Mouse (Mus musculus): Measurements from ENCODE around the gene Crocc. TPM values are rescaled to one million over a fixed set of nuclear protein-coding genes. Genes with fewer than 3 reads are reported as not detected.
A peak's percentile ranks its signal among the peaks of the same experiment; 100 is the strongest.

The Crocc gene
- polyA plus RNA-seq, 1 experiment from 2014 or later = 5.3 TPM

DNA sequence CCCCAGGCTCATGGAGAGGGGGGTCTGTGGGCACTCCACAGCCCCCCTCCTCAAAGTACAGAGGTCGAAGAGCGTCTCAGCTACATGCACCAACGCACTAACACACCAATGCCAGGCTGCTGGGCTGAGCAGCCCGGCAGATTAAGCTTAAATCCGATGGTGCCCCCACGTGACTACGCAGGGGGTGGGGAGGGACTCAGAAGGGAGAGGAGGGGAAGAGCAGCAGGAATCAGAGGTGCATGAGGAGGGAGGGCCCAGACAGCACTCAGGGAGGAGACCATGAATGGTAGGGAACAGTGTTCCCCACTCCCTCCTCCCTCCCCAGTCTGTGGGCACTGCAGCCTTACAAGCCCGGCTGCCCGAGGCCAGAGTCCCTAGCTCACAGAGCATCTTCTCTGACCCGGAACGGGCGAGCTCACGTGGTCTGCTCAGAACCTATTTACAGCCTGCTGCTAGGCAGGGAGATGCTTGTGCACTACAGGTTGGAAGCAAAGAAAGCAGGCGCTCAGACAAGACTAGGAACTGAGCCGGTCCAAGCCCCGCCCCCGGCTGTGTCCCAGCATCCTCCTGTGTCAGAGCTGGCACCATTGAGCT lies 6.7 kb downstream of the Crocc start:
- H3K4me2 ChIP-seq (ENCODE audit: low read depth, low read length) = no peak overlapping the region
- WGBS = 39% methylated on average over 17 of the region's 17 CpGs
- H3K27ac ChIP-seq (ENCODE audit: low read length) = no peak overlapping the region
- no peak overlapping the region for H3K9ac ChIP-seq (ENCODE audit: low read length)
- no peaks in the 10 kb centered on the region for H3K9me3 ChIP-seq (ENCODE audit: control insufficient read depth, low read length)
- H3K36me3 ChIP-seq (ENCODE audit: control insufficient read depth, insufficient read depth, low read length) = peaks cover 9% of the 10 kb centered on the region; the same call in 1 of the 2 replicates
- peaks cover 6% of the 10 kb centered on the region; the same call in 1 of the 2 replicates for H3K4me1 ChIP-seq (replicated peaks; ENCODE audit: control insufficient read depth, insufficient read depth, low read length)
- no peak overlapping the region for H3K4me3 ChIP-seq (ENCODE audit: low read length)
- H3K27me3 ChIP-seq (ENCODE audit: control insufficient read depth, insufficient read depth, low read depth, low read length) = no peaks in the 10 kb centered on the region
- ATAC-seq (ENCODE audit: low read depth) = no peak

- H3K9ac ChIP-seq (ENCODE audit: low read length) = no peak overlapping the region
Observed at GRCm38 (mm10) chr4:141053138-141053537, 7.2 kb downstream of the Crocc start.

DNA sequence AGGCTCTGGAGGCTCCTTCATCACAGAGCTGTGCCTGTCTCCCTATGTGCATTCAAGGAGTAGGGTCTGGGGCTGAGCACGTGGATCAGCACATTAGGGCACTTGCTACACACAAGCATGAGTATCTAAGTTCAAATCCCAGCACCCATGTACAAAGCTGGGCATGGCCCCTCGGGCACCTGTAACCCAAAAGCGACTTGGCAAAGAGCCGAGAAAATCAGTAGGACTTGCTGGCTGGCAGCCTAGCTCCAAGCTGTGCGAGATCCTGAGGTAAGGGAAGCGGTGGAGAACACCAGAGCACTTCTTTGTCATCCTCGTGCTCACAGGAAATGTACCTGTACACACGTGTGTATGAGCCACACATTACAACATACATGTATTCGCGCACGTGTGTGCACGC lies 7.9 kb downstream of the Crocc start:
- ATAC-seq (ENCODE audit: low read depth) = no peak
- Histone ChIP-seq H3K27ac (ENCODE audit: low read length) (no peak overlapping the region), H3K4me3 (ENCODE audit: low read length) (no peak overlapping the region), H3K9ac (ENCODE audit: low read length) (no peak overlapping the region), H3K4me1 (replicated peaks; ENCODE audit: control insufficient read depth, insufficient read depth, low read length) (peaks cover 6% of the 10 kb centered on the region; the same call in 1 of the 2 replicates), H3K4me2 (ENCODE audit: low read depth, low read length) (no peak overlapping the region), H3K36me3 (ENCODE audit: control insufficient read depth, insufficient read depth, low read length) (peaks cover 9% of the 10 kb centered on the region; the same call in 1 of the 2 replicates), H3K9me3 (ENCODE audit: control insufficient read depth, low read length) (no peaks in the 10 kb centered on the region), H3K27me3 (ENCODE audit: control insufficient read depth, insufficient read depth, low read depth, low read length) (no peaks in the 10 kb centered on the region)
- 79% methylated on average over 12 of the region's 12 CpGs for WGBS

More at GRCm38 (mm10) chr4:141053138-141053537, 7.2 kb downstream of the Crocc start:
- Histone ChIP-seq H3K27ac (ENCODE audit: low read length) (no peak overlapping the region), H3K4me3 (ENCODE audit: low read length) (no peak overlapping the region), H3K4me2 (ENCODE audit: low read depth, low read length) (no peak overlapping the region), H3K9me3 (ENCODE audit: control insufficient read depth, low read length) (no peaks in the 10 kb centered on the region), H3K27me3 (ENCODE audit: control insufficient read depth, insufficient read depth, low read depth, low read length) (no peaks in the 10 kb centered on the region), H3K36me3 (ENCODE audit: control insufficient read depth, insufficient read depth, low read length) (peaks cover 9% of the 10 kb centered on the region; the same call in 1 of the 2 replicates), H3K4me1 (replicated peaks; ENCODE audit: control insufficient read depth, insufficient read depth, low read length) (peaks cover 6% of the 10 kb centered on the region; the same call in 1 of the 2 replicates)
- WGBS = 52% methylated on average over 8 of the region's 8 CpGs
- no peak for ATAC-seq (ENCODE audit: low read depth)

GRCm38 (mm10) chr4:141049476-141049835 lies 10.9 kb downstream of the Crocc start:
- Histone ChIP-seq H3K27me3 (ENCODE audit: control insufficient read depth, insufficient read depth, low read depth, low read length) (no peaks in the 10 kb centered on the region), H3K9me3 (ENCODE audit: control insufficient read depth, low read length) (no peaks in the 10 kb centered on the region), H3K4me3 (ENCODE audit: low read length) (no peak overlapping the region), H3K9ac (ENCODE audit: low read length) (no peak overlapping the region), H3K4me1 (replicated peaks; ENCODE audit: control insufficient read depth, insufficient read depth, low read length) (peaks cover 6% of the 10 kb centered on the region; the same call in 1 of the 2 replicates), H3K4me2 (ENCODE audit: low read depth, low read length) (no peak overlapping the region), H3K27ac (ENCODE audit: low read length) (no peak overlapping the region), H3K36me3 (ENCODE audit: control insufficient read depth, insufficient read depth, low read length) (no peaks in the 10 kb centered on the region)
- no peak for ATAC-seq (ENCODE audit: low read depth)
- WGBS = 42% methylated on average over 4 of the region's 4 CpGs

DNA sequence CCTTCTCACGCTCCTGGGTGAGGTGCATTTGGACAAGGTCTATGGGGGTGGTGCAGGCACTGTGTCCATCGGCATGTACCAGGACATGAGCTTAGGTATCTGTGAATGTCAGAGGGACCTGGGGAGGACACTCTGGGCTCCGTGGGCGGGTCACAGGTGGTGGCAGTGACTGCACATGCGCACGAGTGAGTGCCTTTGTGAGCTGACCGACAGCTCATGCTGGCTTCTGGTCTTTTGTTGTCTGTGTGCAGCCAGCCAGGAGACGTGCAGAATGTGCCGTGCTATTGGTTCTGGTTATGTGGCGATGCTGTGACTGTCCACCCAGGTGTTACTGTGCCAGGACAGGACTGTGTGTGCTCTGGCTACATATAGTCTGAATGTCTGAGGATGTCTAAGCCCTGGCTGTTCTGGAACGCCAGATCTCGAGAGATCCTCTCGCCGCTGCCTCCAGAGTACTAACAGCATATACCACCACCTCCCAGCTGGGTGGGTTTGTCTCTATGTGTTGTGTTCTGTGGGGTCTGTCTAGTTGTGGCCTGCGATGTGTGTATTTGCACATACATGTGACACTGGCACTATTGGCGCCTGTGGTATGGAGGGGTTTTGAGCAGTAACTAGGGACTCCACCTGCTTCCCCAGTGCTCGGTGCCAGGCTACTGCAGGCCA lies 11.4 kb downstream of the Crocc start:
- ATAC-seq (ENCODE audit: low read depth) = no peak
- Histone ChIP-seq H3K4me1 (replicated peaks; ENCODE audit: control insufficient read depth, insufficient read depth, low read length) (peaks cover 5% of the 10 kb centered on the region; the same call in 1 of the 2 replicates), H3K36me3 (ENCODE audit: control insufficient read depth, insufficient read depth, low read length) (no peaks in the 10 kb centered on the region), H3K27ac (ENCODE audit: low read length) (no peak overlapping the region), H3K9ac (ENCODE audit: low read length) (no peak overlapping the region), H3K4me2 (ENCODE audit: low read depth, low read length) (no peak overlapping the region), H3K27me3 (ENCODE audit: control insufficient read depth, insufficient read depth, low read depth, low read length) (no peaks in the 10 kb centered on the region), H3K4me3 (ENCODE audit: low read length) (no peak overlapping the region), H3K9me3 (ENCODE audit: control insufficient read depth, low read length) (no peaks in the 10 kb centered on the region)
- WGBS = 84% methylated on average over 17 of the region's 17 CpGs

DNA sequence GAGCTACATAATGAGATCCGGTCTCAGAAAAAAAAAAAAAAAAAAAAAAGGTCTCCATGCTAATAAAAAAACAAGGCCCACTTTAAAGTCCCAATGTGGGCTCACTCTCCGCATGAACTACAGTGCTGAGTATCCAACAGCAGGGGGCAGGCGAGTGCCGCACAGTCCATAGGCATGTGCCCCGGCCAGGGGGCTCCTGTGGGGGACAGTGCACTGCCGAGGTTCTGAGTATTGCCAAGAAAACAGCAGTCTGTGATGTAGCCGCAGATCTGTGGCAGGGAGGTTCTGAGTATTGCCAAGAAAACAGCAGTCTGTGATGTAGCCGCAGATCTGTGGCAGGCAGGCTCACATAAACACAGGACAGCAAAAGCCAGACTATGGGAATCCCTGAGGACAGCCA lies 15.5 kb downstream of the Crocc start:
- peak; percentile 91 for ATAC-seq (ENCODE audit: low read depth)
- H3K4me2 ChIP-seq (ENCODE audit: low read depth, low read length) = no peak overlapping the region
- H3K9ac ChIP-seq (ENCODE audit: low read length) = no peak overlapping the region
- H3K4me3 ChIP-seq (ENCODE audit: low read length) = no peak overlapping the region
- no peaks in the 10 kb centered on the region; the same call in 1 of the 2 replicates for H3K36me3 ChIP-seq (ENCODE audit: control insufficient read depth, insufficient read depth, low read length)
- H3K9me3 ChIP-seq (ENCODE audit: control insufficient read depth, low read length) = no peaks in the 10 kb centered on the region
- no peaks in the 10 kb centered on the region for H3K27me3 ChIP-seq (ENCODE audit: control insufficient read depth, insufficient read depth, low read depth, low read length)
- peak overlapping the region; percentile 87 for H3K27ac ChIP-seq (ENCODE audit: low read length)
- WGBS = 11% methylated on average over 8 of the region's 8 CpGs
- peaks cover 7% of the 10 kb centered on the region for H3K4me1 ChIP-seq (replicated peaks; ENCODE audit: control insufficient read depth, insufficient read depth, low read length)

DNA sequence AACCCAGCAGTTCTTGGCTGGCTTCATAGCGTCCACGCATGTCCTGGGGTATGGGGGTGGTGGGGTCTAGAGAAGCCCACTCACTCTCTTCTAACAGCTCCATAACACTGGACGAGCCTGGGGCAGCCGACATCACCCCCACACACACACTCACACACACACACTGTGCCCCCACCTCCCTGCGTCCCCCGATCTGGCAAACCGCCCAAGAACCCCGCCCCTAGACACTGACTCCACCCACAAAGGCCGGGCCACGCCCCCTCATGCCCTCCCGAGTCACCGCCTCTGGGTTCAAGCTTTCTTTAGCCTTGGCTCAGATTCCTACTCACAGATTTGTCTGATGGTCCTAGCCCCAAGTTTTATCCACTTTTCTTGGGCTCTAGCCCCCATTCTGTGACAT lies 19.2 kb downstream of the Crocc start:
- Histone ChIP-seq H3K9me3 (ENCODE audit: control insufficient read depth, low read length) (no peaks in the 10 kb centered on the region), H3K4me1 (replicated peaks; ENCODE audit: control insufficient read depth, insufficient read depth, low read length) (peaks cover 7% of the 10 kb centered on the region), H3K27me3 (ENCODE audit: control insufficient read depth, insufficient read depth, low read depth, low read length) (no peaks in the 10 kb centered on the region), H3K4me2 (ENCODE audit: low read depth, low read length) (peak overlapping the region; percentile 25), H3K36me3 (ENCODE audit: control insufficient read depth, insufficient read depth, low read length) (peaks cover 13% of the 10 kb centered on the region; the same call in 1 of the 2 replicates), H3K9ac (ENCODE audit: low read length) (no peak overlapping the region), H3K27ac (ENCODE audit: low read length) (peak overlapping the region; percentile 42; the same call in 1 of the 2 replicates), H3K4me3 (ENCODE audit: low read length) (peak overlapping the region; percentile 8; the same call in 1 of the 2 replicates)
- ATAC-seq (ENCODE audit: low read depth) = peak; percentile 13; the same call in 1 of the 2 replicates
- 33% methylated on average over 12 of the region's 12 CpGs for WGBS

DNA sequence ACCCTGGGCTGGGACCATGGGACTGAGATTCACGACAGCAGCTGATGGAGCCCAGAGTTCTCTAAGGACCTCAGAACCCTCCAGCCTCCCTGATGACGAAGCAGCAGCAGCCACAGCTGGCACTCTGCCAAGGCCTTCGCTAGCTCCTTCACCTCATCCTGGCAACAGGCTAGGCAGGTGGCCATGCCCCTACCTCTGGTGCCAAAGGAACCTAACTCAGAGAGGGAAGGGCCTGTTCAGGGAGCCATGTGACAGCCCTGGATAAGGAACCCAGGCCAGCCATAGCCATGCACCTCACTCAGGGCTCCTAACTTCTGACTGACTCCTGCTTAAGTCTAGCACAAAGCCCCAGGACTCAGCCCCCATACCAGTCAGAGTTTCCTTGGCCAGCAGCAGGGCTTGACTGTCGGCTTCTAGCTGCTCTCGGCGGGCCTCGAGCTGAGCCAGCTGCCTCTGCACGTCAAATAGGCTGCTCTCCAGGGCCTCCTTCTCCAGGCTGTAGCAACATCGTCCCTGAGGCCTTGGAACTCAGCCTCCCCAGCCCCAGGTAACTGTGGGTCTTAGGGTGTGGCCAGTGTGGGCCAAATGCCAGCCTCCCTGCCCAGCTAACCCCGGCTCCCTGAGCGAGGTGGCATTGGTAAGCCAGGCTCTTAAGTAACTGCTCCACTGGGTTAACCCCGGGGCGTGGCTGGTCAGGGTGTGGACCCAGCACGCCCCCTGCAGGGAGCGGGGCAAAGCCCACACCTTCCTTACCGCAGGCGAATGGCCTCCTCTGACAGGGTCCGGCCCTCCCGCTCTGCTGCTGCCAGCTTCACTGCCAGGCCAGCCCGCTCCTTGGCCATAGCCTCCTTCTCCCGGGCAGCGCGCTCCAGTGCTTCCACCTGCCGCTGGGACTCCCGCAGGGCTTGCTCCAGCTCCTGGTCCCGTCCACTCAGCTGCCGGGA lies 26.5 kb downstream of the Crocc start:
- 66% methylated on average over 27 of the region's 27 CpGs for WGBS

More for the DNA sequence above, 26.5 kb downstream of the Crocc start:
- Histone ChIP-seq H3K36me3 (ENCODE audit: control insufficient read depth, insufficient read depth, low read length) (peaks cover 13% of the 10 kb centered on the region; the same call in 1 of the 2 replicates), H3K9me3 (ENCODE audit: control insufficient read depth, low read length) (no peaks in the 10 kb centered on the region), H3K27me3 (ENCODE audit: control insufficient read depth, insufficient read depth, low read depth, low read length) (no peaks in the 10 kb centered on the region), H3K4me3 (ENCODE audit: low read length) (no peak overlapping the region), H3K4me2 (ENCODE audit: low read depth, low read length) (no peak overlapping the region), H3K9ac (ENCODE audit: low read length) (peak overlapping the region; percentile 50), H3K4me1 (replicated peaks; ENCODE audit: control insufficient read depth, insufficient read depth, low read length) (peaks cover 10% of the 10 kb centered on the region; the same call in 1 of the 2 replicates), H3K27ac (ENCODE audit: low read length) (peak overlapping the region; percentile 60)
- peak; percentile 70 for ATAC-seq (ENCODE audit: low read depth)
